Mouse (Mus musculus) spleen, adult 2 months (tissue): ENCODE data around the gene Aldh1a1.

Experiments used
- CTCF ChIP-seq: fragments of 200-500 bp; IDR thresholded peaks from 2 replicates; pipeline ENCODE4 v1.5.1; 2011; ENCODE audit warnings: mild to moderate bottlenecking, inconsistent platforms; ENCODE audit not compliant: insufficient read depth, insufficient read length, insufficient replicate concordance; ENCODE audit errors: extremely low read depth
- POLR2A ChIP-seq: fragments of 200-500 bp; IDR thresholded peaks from 2 replicates; pipeline ENCODE4 v1.6.1; 2011; ENCODE audit warnings: low read depth, low read length, inconsistent platforms

- TF ChIP-seq CTCF (no peak), POLR2A (no peak)
These were observed 48.5 kb downstream of the Aldh1a1 start for GRCm38 (mm10) chr19:20541044-20541443.
